Mouse (Mus musculus): Measurements from ENCODE around the gene Fbxo40. TPM values are rescaled to one million over a fixed set of nuclear protein-coding genes. Genes with fewer than 3 reads are reported as not detected.

The Fbxo40 gene
- polyA plus RNA-seq, 1 experiment from 2014 or later, result 0.01 TPM

DNA sequence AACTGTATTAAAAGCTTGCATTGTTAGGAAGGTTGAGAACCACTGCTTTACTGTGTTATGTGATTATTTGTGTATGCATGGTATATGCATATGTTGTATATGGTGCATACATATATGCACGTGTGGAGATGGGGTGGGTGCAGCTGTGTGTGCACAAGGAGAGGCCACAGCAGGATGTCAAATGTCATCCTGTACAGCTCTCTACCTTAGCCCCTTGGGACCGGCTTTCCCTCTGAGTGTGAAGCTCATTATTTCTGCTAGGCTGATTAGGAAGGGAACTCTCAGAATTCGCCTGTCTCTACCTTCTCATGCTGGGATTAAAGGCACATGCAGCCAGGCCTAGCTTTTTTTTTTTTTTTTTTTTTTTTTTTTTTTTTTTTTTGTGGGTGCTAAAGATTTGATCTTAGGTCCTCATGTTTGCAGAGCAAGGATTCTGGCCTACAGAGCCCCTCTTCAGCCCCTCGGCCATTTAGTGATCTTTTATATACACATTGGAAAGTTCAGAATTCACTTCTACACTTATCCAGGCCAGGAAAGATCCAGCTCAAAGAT, 42.5 kb downstream of the Fbxo40 start:
- POLR2A ChIA-PET, result interaction anchor here (0.5 kb wide), 1 partner anchor 843 kb away, joined by 5 read pairs; no protein-coding TSS in a partner anchor
- no peak for DNase-seq (ENCODE audit: low read depth, low spot score)
- no peaks in the 10 kb centered on the region for H3K27me3 ChIP-seq
- in situ Hi-C loops (cut with MboI; ENCODE audit: low pct_unique_long_range_greater_than_20kb), result no loop called here
- no peak for TF ChIP-seq CTCF (IDR thresholded peaks at IDR 0.05)
- ATAC-seq, result no peak
- CTCF ChIA-PET, result no interaction called here

GRCm38 (mm10) chr16:36946459-36947159, 43.7 kb downstream of the Fbxo40 start:
- DNase-seq (ENCODE audit: low read depth, low spot score) (no peak), ATAC-seq (no peak)
- TF ChIP-seq CTCF (IDR thresholded peaks at IDR 0.05), result no peak
- ChIA-PET CTCF (interaction anchor here (1.4 kb wide), 1 partner anchor 11 kb away, joined by 3 read pairs; no protein-coding TSS in a partner anchor), POLR2A (no interaction called here)
- H3K27me3 ChIP-seq, result no peaks in the 10 kb centered on the region
- in situ Hi-C loops (cut with MboI; ENCODE audit: low pct_unique_long_range_greater_than_20kb), result no loop called here

DNA sequence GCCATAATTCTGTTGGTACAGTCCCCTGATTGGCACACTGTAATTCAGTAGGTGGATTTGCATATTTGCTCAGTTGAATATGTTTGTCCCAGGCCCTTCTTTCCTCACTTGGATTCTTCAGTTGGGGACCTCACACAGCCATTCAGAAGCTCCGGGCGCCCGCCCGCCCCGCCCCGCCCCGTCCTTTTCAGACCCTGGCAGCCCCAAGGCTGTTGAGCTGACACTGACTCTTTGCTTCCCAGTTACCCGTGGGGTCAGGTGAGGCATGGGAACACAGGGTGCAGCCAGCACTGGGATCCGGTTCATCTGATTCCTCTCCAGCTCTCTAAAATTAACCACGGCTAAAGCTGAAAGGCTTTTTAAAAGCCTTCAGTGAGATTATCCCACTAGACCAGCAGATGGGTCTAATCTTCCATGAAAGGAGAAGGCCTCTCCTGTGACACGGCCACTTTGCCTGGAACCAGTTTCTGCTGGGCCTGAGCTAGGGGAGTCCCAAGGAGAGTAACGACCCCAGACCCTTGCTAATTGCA, 45.3 kb downstream of the Fbxo40 start:
- DNase-seq (ENCODE audit: low read depth, low spot score), result no peak
- ChIA-PET CTCF (interaction anchor here (1.0 to 1.5 kb wide), 3 partner anchors 20 to 36 kb away, joined by 3 read pairs; no protein-coding TSS in a partner anchor), POLR2A (interaction anchor here (0.7 to 1.0 kb wide), 2 partner anchors 9 to 118 kb away, joined by 3 to 4 read pairs; no protein-coding TSS in a partner anchor)
- in situ Hi-C loops (cut with MboI; ENCODE audit: low pct_unique_long_range_greater_than_20kb), result no loop called here
- no peaks in the 10 kb centered on the region for H3K27me3 ChIP-seq
- no peak for ATAC-seq
- no peak for TF ChIP-seq CTCF (IDR thresholded peaks at IDR 0.05)

GRCm38 (mm10) chr16:36943591-36943990, 46.7 kb downstream of the Fbxo40 start:
- in situ Hi-C loops (cut with MboI; ENCODE audit: low pct_unique_long_range_greater_than_20kb), result no loop called here
- H3K27me3 ChIP-seq, result no peaks in the 10 kb centered on the region
- TF ChIP-seq CTCF (IDR thresholded peaks at IDR 0.05), result no peak
- CTCF ChIA-PET, result interaction anchor here (1.5 kb wide), 1 partner anchor 35 kb away, joined by 3 read pairs; no protein-coding TSS in a partner anchor
- POLR2A ChIA-PET, result no interaction called here
- ATAC-seq (no peak), DNase-seq (ENCODE audit: low read depth, low spot score) (no peak)

- no peak for TF ChIP-seq CTCF (IDR thresholded peaks at IDR 0.05)
- peak; percentile 12 for DNase-seq (ENCODE audit: low read depth, low spot score)
- in situ Hi-C loops (cut with MboI; ENCODE audit: low pct_unique_long_range_greater_than_20kb), result no loop called here
Observed at GRCm38 (mm10) chr16:36941895-36942294, 48.4 kb downstream of the Fbxo40 start.

DNA sequence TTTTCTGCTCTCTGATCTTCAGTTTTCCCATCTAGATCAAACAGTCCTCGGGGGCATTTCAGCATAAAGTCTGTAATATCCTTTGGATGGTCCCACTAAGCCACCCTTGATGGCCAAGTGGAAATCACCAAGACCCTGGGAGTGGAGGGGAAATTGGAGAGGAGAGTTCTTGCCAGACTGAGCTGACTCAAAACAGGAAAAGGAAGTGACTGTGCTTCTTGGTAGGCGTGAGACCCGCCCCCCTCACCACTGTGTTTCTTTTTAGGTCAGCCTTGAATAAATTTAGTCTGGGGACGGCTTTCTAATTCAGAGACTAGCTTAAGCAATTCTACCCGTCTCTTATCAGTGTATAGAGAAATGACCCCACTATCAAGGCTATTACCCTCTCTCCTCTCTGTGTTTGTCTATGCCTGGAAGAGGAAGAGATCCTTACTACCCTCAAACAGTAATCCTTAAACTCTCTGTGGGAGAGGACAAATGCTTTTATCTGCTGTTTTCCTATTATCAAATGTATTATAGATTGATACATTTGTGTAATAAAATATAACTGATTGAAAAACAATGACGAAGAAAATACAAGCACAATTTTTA, 49.0 kb downstream of the Fbxo40 start:
- no peaks in the 10 kb centered on the region for H3K27me3 ChIP-seq
- CTCF ChIA-PET, result interaction anchor here (1.1 to 1.5 kb wide), 3 partner anchors 11 to 68 kb away, joined by 4 to 6 read pairs (median 4); no protein-coding TSS in a partner anchor
- DNase-seq (ENCODE audit: low read depth, low spot score) (no peak), ATAC-seq (no peak)
- POLR2A ChIA-PET, result no interaction called here
- in situ Hi-C loops (cut with MboI; ENCODE audit: low pct_unique_long_range_greater_than_20kb), result no loop called here
- TF ChIP-seq CTCF (IDR thresholded peaks at IDR 0.05), result no peak

More at GRCm38 (mm10) chr16:36941895-36942294, 48.4 kb downstream of the Fbxo40 start:
- ChIA-PET CTCF (no interaction called here), POLR2A (no interaction called here)
- no peaks in the 10 kb centered on the region for H3K27me3 ChIP-seq
- ATAC-seq, result no peak

DNA sequence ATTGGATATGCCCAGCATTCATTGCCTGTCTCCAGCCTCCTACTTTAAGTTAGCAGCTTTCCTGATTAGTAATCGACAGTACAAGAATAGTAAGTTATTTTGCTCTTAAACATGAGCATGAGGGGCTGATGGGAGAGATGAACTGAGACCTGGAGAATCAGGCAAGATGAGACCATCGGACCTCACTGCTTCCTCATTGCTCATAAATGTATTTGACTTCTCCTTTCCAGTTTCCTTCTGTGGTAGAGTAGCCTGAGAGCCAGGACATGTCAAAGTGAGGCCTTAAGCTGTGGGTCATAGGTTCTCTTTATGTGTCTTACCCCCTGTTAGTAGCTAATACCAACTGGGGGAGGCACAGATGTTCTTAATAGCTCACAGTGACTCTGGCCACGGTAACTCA, 54.5 kb downstream of the Fbxo40 start:
- no peak for DNase-seq (ENCODE audit: low read depth, low spot score)
- in situ Hi-C loops (cut with MboI; ENCODE audit: low pct_unique_long_range_greater_than_20kb), result no loop called here
- H3K27me3 ChIP-seq, result no peaks in the 10 kb centered on the region
- ChIA-PET CTCF (interaction anchor here (0.7 kb wide), 1 partner anchor 10 kb away, joined by 3 read pairs; no protein-coding TSS in a partner anchor), POLR2A (interaction anchor here (0.8 kb wide), 1 partner anchor 10 kb away, joined by 3 read pairs; no protein-coding TSS in a partner anchor)
- ATAC-seq, result no peak
- TF ChIP-seq CTCF (IDR thresholded peaks at IDR 0.05), result no peak

DNA sequence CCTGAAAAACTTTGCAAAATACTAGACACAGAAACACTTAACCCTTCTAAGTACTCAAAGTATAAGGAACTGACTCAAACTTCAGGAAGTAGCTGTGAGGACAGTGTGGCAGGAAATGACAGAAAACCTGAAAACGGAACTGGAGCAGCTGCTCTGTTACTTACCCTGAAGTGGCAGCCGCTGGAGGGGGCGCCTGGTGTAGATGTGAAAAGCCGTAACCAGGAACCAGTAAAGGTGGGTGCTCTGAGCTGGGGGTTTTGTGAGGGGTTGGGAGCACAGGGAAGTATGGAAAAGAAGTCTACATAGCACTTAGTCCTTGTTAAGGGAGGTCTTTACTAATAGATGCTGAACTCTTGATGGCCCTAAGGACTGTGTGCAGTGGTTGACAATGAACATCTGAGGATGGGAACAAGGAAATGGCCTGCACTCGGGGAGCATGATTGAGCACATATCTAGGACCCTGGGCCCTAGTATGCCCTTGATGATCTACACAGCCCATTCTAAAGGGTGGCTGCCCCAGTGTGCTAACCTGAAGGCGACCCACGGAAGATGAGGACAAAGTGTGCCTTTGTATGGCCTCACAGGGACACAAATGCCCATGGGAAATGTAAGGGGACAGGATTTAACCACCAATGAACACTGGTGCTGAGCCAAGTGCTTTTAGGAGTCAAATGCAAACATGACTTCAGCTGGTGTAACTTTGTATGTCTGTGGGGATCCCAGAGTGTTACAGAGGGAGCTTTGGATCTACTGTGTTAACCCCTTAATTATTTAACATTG, 55.2 kb downstream of the Fbxo40 start, which contains the start of gene Hcls1:
Gene Hcls1, plus strand, starts transcription at position 143 of the 780 bp plus-strand sequence.
- ChIA-PET CTCF (interaction anchor here (0.7 kb wide), 1 partner anchor 11 kb away, joined by 3 read pairs; no protein-coding TSS in a partner anchor), POLR2A (interaction anchor here (0.8 kb wide), 1 partner anchor 11 kb away, joined by 3 read pairs; no protein-coding TSS in a partner anchor)
- TF ChIP-seq CTCF (IDR thresholded peaks at IDR 0.05), result no peak
- ATAC-seq (no peak), DNase-seq (ENCODE audit: low read depth, low spot score) (no peak)
- in situ Hi-C loops (cut with MboI; ENCODE audit: low pct_unique_long_range_greater_than_20kb), result no loop called here
- H3K27me3 ChIP-seq, result no peaks in the 10 kb centered on the region

DNA sequence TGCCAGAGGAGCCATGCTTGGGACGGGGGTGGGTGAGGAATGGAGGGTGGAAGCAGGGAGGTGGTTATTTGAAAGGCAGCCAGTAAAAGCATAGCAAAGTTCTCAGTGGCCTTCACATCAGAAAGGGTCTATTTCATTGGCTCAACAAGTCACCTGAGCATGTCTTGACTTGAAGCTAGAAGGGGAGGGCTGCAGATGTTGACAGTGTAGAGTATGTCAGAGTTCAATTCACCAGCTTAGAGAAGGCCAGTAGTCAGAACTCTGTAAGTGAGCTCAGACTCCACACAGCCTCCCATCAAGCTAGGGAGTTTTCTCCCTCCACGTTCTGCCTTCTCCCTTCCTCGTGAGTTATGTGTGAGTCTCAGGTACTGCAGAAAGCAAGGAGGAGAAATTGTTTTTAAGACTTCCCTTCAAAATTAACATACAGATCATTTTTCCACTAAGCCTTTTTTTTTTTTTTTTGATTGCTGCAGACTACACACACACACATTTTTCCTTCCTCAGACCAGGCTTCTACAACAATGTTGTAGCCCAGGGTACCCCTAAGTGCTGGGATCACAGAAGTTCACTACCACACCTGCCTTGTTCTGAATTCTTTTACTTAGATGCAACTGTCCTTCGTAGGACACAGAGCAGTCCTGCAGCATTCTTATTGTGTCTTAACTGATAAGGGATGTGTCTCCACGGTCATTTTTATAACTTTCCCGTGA, 56.0 kb downstream of the Fbxo40 start:
- ATAC-seq (no peak), DNase-seq (ENCODE audit: low read depth, low spot score) (no peak)
- no peaks in the 10 kb centered on the region for H3K27me3 ChIP-seq
- ChIA-PET POLR2A (no interaction called here), CTCF (no interaction called here)
- in situ Hi-C loops (cut with MboI; ENCODE audit: low pct_unique_long_range_greater_than_20kb), result no loop called here
- no peak for TF ChIP-seq CTCF (IDR thresholded peaks at IDR 0.05)
